In the genomic region with DNA sequence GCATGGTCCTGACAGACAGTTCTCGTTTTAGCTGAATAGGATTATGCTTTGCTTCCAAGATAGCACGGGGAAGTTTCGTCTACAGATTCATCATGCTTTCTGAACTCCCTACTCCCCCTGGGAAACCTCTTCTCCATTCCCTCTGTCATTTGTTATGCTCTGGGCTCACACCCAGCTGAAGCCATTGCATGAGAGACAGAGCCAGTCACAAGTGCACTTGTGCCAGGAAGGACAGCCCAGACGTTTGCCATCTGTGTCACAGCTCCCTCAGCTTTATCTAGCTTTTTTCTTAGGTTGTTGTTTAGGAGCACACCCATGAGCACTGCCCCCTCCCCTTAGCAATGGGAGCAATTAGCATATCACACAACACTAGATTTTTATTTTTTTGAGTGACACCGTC, we compare ENCODE assay signal across 9 mouse cellular contexts.
DNase-seq lines count a peak whose midpoint lies in the region; ATAC-seq lines count a peak whose summit lies in the region.
"Had no signal": no experiment of that assay in that cellular context is flagged by ENCODE, and none has a peak within 500 bp of the region (broad histone marks: within the 10 kb centered on the region; RNA-seq: fewer than 3 reads in every experiment).

No protein-coding gene starts in this region.

- no peaks in the 10 kb centered on the region for H3K36me3 ChIP-seq in hindbrain, embryonic 14.5 days (replicated peaks; ENCODE audit: control insufficient read depth, insufficient read depth)
- H3K36me3 ChIP-seq in hindbrain, embryonic 10.5 days = no peaks in the 10 kb centered on the region
- H3K36me3 ChIP-seq: G1E had no signal

- peak; percentile 60 for DNase-seq in hindbrain, embryonic 14.5 days (ENCODE audit: low spot score)
- DNase-seq in hindbrain, embryonic 10.5 days (ENCODE audit: low spot score) = no peak
- peak; percentile 80 for DNase-seq in cerebellum, adult 11-12 months
- peak; percentile 71 to 80 for DNase-seq in cerebellum, postnatal 25 days
- peak; percentile 70 for DNase-seq in lung, postnatal 10 days
- no peak for DNase-seq in frontal cortex, adult 2 months (ENCODE audit: extremely low spot score in 1 of 2, low spot score in 1 of 2)
- no peak for DNase-seq in urinary bladder, postnatal 4 days (ENCODE audit: low spot score in 2 of 2)

- no peak overlapping the region for H3K4me3 ChIP-seq in hindbrain, embryonic 14.5 days (replicated peaks; ENCODE audit: low read length)
- H3K4me3 ChIP-seq in hindbrain, embryonic 10.5 days = no peak overlapping the region

- no peak overlapping the region for H3K4me2 ChIP-seq in hindbrain, embryonic 14.5 days (replicated peaks)

- H3K4me1 ChIP-seq in hindbrain, embryonic 14.5 days (replicated peaks; ENCODE audit: control insufficient read depth, insufficient read depth, low read length) = peaks cover 3% of the 10 kb centered on the region; the same call in 1 of the 2 replicates
- peaks cover 10% of the 10 kb centered on the region for H3K4me1 ChIP-seq in hindbrain, embryonic 10.5 days (replicated peaks)

- no peaks in the 10 kb centered on the region for H3K9me3 ChIP-seq in hindbrain, embryonic 14.5 days (ENCODE audit: control insufficient read depth, low read length)
- H3K9me3 ChIP-seq in hindbrain, embryonic 10.5 days = no peaks in the 10 kb centered on the region

- no peak overlapping the region for H3K9ac ChIP-seq in hindbrain, embryonic 14.5 days

- H3K27ac ChIP-seq in hindbrain, embryonic 14.5 days = no peak overlapping the region
- no peak overlapping the region for H3K27ac ChIP-seq in hindbrain, embryonic 10.5 days

- peak; percentile 65; the same call in 1 of the 2 replicates for ATAC-seq in hindbrain, embryonic 14.5 days (ENCODE audit: low FRiP score)
- no peak for ATAC-seq in activated CD4-positive, CD25-positive, alpha-beta regulatory T cell, adult 4 months

- H3K27me3 ChIP-seq in hindbrain, embryonic 14.5 days (ENCODE audit: control insufficient read depth, insufficient read depth, low read length) = no peaks in the 10 kb centered on the region
- H3K27me3 ChIP-seq in hindbrain, embryonic 10.5 days (ENCODE audit: insufficient read depth, poor library complexity, severe bottlenecking) = no peaks in the 10 kb centered on the region

- 32% methylated on average over 5 of the region's 5 CpGs for WGBS in hindbrain, embryonic 14.5 days
- 77% methylated on average over 5 of the region's 5 CpGs for WGBS in hindbrain, embryonic 10.5 days

Comparison
In these comparisons a context has a peak if more than half of its experiments do, and no peak if none do; other contexts are left out.
1. DNase-seq: peak in hindbrain, embryonic 14.5 days (single experiment), cerebellum, adult 11-12 months (single experiment), cerebellum, postnatal 25 days (2 of 2) and lung, postnatal 10 days (single experiment); none in hindbrain, embryonic 10.5 days (single experiment), frontal cortex, adult 2 months (0 of 2) and urinary bladder, postnatal 4 days (0 of 2).